Mouse (Mus musculus) ES-Bruce4 (cell line): ENCODE data around the gene Dicer1.

Experiments
- CTCF ChIP-seq: IDR thresholded peaks from one replicate; pipeline ENCODE4 v1.8.1; 2011; ENCODE audit warnings: low read depth, low read length
- EP300 ChIP-seq: IDR thresholded peaks from 2 replicates; pipeline ENCODE4 v1.6.1; 2011; ENCODE audit warnings: low read depth, low read length; ENCODE audit not compliant: insufficient read depth

GRCm38 (mm10) chr12:104695514-104695913 is 56.2 kb downstream of the Dicer1 start:
- no peak for TF ChIP-seq CTCF
- no peak for TF ChIP-seq EP300
